Mouse (Mus musculus) hindbrain, embryonic 14.5 days (tissue): ENCODE results near the gene Zfp300. TPM values are rescaled to one million over a fixed set of nuclear protein-coding genes. Genes with fewer than 3 reads are reported as not detected.

Experiments used
- polyA plus RNA-seq: library from polyadenylated mRNA; unstranded; fragments of >200 nt; fragmentation: Nextera tagmentation; extraction: Ambion mirVana; gene quantifications from 2 replicates; pipeline ENCODE4 v1.2.1, GENCODE M21; 2014

Zfp300 gene
- polyA plus RNA-seq, 1 experiment from 2014 or later: 4.8 TPM

Other genes starting within 250 kb of the Zfp300 start
- gene Timp1, start 219.4 kb downstream of the Zfp300 start, polyA plus RNA-seq: 4.3 and 5.3 TPM in 2 replicates
- gene Syn1, start 168.5 kb downstream of the Zfp300 start, polyA plus RNA-seq: 97.3 and 132 TPM in 2 replicates
- gene Cfp, start 158.0 kb downstream of the Zfp300 start, polyA plus RNA-seq: 4.8 and 5.7 TPM in 2 replicates
- 9.4 and 10.1 TPM in 2 replicates for gene Elk1, start 138.9 kb downstream of the Zfp300 start, polyA plus RNA-seq
- 23.3 and 28.6 TPM in 2 replicates for gene Uxt, start 127.5 kb downstream of the Zfp300 start, polyA plus RNA-seq
- gene Zfp182, start 27.2 kb downstream of the Zfp300 start, polyA plus RNA-seq: 8.2 and 8.5 TPM in 2 replicates
- gene Spaca5, start 21.1 kb downstream of the Zfp300 start, polyA plus RNA-seq: not detected in 2 replicates
- gene Ssxa1, start 26.3 kb upstream of the Zfp300 start, polyA plus RNA-seq: not detected in 2 replicates
- gene Gm21876, start 86.1 kb upstream of the Zfp300 start, polyA plus RNA-seq: not detected in 2 replicates